Mouse (Mus musculus) Patski (cell line): ENCODE measurements at regions not wholly inside any gene's neighbourhood (a gene's known extent, or its start where the extent isn't known, plus 50 kb on each side); places are given as distances from the start of the nearest gene placed in this dataset.

Experiments
- ATAC-seq: fragments of 100-300 bp; one replicate; pipeline ENCODE4 v1.8.0; 2021
- CTCF ChIA-PET: fragments of 350-600 bp; sonication (Branson Sonifier 250); formaldehyde crosslinking; loops from one replicate; lab custom pipeline; 2022; ENCODE audit warnings: inconsistent platforms; lab: Charles Lee
- POLR2A ChIA-PET: fragments of 350-600 bp; sonication (Branson Sonifier 250); formaldehyde crosslinking; loops from one replicate; lab custom pipeline; 2022; ENCODE audit warnings: antibody characterized with exemption, inconsistent platforms; lab: Charles Lee
- DNase-seq: peaks from one replicate; pipeline ENCODE4 v3.0.0-alpha.2; 2011; ENCODE audit warnings: low read depth, low spot score
- H3K27me3 ChIP-seq: fragments of 371-371 bp; one replicate; pipeline ENCODE4 v1.5.1; 2021
- CTCF ChIP-seq: fragments of 100-300 bp; IDR thresholded peaks from one replicate; pipeline ENCODE4 v1.5.1; 2021
- in situ Hi-C: fragments of 300-500 bp; cut with MboI; formaldehyde crosslinking; loops from 3 replicates; pipeline ENCODE4 v1.11.1; 2018; ENCODE audit warnings: low pct_unique_long_range_greater_than_20kb, mixed read lengths

GRCm38 (mm10) chr12:47755227-47755626 is 936.5 kb upstream of the Nova1 start:
- CTCF ChIA-PET: no interaction called here
- TF ChIP-seq CTCF: no peak
- no peak for ATAC-seq
- in situ Hi-C loops: no loop called here
- H3K27me3 ChIP-seq: no peaks in the 10 kb centered on the region
- DNase-seq: no peak
- POLR2A ChIA-PET: no interaction called here

GRCm38 (mm10) chr12:47741744-47742280 is 923.1 kb upstream of the Nova1 start:
- in situ Hi-C loops: no loop called here
- H3K27me3 ChIP-seq: no peaks in the 10 kb centered on the region
- CTCF ChIA-PET: interaction anchor here (1.4 kb wide), 1 partner anchor 9 kb away, joined by 3 read pairs; no protein-coding TSS in a partner anchor
- ATAC-seq (no peak), DNase-seq (no peak)
- POLR2A ChIA-PET: no interaction called here
- no peak for TF ChIP-seq CTCF

- ChIA-PET POLR2A (no interaction called here), CTCF (no interaction called here)
- H3K27me3 ChIP-seq: no peaks in the 10 kb centered on the region
- no peak for ATAC-seq
- TF ChIP-seq CTCF: no peak
- in situ Hi-C loops: no loop called here
- no peak for DNase-seq
These were observed 881.5 kb upstream of the Nova1 start for GRCm38 (mm10) chr12:47700190-47700589.

GRCm38 (mm10) chr12:47670457-47670856 is 851.7 kb upstream of the Nova1 start:
- ATAC-seq: no peak
- POLR2A ChIA-PET: no interaction called here
- in situ Hi-C loops: no loop called here
- CTCF ChIA-PET: no interaction called here
- no peak for TF ChIP-seq CTCF
- DNase-seq: no peak
- no peaks in the 10 kb centered on the region for H3K27me3 ChIP-seq
